Mouse (Mus musculus): Measurements from ENCODE around the gene Tmem212.

DNA sequence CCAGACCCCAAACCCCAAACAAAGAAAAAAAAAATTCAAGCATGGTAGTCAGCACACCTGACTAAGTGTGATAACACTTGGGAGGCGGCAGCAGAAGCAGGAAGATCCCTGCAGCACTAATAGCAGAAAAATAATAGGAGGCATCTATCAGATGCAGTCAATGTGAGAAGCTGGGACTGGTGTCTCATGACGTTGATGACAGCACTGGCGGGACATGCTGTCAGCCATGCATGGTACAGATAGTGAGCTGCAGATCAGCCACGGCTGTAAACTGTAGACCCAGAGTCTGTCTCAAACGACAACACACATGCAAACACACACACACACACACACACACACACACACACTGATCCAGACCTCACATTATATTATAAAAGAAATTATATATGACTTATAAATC is 52.9 kb downstream of the Tmem212 start:
- TF ChIP-seq CTCF (IDR thresholded peaks at IDR 0.05; ENCODE audit: borderline replicate concordance, insufficient read depth, low read depth, low read length) (no peak), POLR2A (IDR thresholded peaks at IDR 0.05; ENCODE audit: borderline replicate concordance, insufficient read depth, low read length) (no peak)

All from cerebellum, adult 2 months (tissue).